Mouse (Mus musculus) natural killer cell, adult 2 months (primary cell): ENCODE measurements at regions not wholly inside any gene's neighbourhood (a gene's known extent, or its start where the extent isn't known, plus 50 kb on each side); places are given as distances from the start of the nearest gene placed in this dataset.
"Not testable (repeated sequence)": the region's sequence is repeated elsewhere in the genome, so short reads cannot be mapped to it uniquely, and the experiment has no call there.

ENCODE experiments used
- DNase-seq, 2 experiments: peaks; one replicate each; pipeline ENCODE4 v3.0.0; 2022; ENCODE audit warnings: low spot score in 2 of 2

DNA sequence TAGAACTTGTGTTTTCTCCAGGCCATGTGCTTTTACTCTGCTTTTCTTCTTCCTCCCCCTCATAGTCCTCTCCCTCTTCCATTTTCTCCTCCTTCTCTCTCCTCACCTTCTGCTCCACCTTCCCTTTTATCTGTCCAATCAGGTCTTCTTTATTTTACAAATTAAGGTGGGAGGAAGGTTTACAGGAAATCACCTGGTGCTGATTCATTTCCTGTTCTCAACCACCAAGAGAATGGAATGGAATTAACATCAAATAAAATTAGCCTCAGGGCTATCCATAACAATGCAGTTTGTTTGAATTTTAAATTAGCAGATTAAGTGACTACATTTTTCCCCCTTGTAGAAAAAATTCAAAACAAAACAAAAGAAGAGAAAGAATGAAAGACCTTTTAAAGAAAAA, 414.3 kb upstream of the Slc39a10 start:
- DNase-seq = no peak

DNA sequence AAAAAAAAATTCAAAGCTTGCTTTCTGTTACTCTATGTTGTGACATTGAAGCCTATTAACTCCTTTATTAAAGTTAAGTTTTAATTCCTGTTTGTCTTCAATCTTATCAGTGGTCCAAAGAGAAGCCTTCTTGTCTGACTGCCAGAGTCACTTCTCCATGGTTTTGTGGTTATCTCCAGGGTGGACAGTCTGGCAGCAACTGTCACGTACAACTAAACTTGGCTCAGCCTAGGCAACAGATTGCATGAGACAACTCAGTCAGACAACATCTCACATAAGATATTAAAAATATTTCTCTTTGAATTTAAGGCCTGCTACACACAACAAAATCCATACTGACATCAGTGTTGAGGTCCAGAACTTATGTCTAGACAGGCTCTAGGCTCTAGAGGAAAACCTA, 406.7 kb upstream of the Slc39a10 start:
- DNase-seq = no peak

DNA sequence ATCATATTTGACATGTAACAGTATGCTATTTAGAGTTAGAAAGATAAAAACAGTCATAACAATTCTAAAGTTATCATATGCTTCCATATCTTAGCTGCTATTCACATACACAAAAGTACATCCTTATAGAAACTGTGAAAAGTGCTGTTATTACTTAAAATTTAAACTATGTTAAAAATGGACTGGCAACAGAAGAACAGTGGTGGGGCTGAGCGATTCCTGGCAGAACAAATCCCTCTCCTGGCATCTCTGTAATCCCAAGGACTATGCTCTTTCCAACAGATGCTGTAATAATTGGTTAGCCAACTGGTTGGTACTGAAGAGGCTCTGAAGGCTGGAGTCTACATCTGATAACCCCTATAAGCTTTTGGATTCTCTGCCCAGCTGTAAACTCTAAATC, 393.0 kb upstream of the Slc39a10 start:
- DNase-seq = no peak

DNA sequence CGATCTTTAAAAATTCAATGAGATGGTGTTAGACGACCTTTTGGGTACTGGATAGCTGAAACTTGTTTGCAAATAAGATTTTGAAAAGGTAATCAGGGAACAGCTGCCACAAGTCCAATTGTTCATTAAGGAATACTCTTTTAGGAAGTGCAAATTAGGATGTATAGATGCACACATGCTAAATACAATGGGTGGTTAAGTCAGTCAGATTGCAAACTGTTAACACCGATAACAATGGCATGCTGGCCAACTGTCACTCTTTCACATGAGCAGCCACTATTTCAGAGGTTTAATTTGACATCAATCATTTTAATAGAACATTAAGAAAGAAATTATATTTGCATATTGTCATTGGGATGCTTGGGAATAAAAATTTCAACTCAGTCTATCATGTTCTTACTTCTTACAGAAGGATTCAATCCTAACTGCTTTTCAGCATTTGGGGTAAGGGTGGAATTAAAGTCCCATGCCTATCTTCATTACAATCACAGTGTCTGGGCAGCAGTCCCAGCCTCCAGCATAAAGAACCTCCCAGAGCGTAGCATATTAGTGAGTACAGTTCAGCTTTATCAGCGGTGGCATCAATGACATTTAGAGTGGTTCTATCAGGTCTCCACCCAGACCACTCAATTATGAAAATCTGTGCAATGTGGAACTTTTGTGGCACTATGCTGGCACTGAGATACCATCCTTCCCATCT, 385.8 kb upstream of the Slc39a10 start:
- DNase-seq = no peak

DNA sequence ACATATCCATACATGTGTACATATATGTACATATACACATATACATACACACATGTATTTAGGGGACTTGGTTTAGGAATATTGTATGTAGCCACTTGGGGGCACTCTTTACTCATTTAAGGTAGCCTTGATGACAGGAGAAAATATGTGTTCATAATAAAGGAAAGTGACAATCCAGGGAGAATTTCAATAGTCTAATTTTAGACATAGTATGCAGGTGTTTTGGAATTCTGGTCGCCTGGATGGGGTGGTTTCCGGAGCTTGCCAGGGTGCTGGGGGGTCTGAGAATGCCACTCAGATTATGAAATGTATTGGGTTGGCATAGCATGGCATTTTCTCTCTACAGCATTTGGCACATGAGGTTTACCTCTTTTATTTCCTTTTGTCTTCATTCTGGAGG, 385.2 kb upstream of the Slc39a10 start:
- DNase-seq = no peak

DNA sequence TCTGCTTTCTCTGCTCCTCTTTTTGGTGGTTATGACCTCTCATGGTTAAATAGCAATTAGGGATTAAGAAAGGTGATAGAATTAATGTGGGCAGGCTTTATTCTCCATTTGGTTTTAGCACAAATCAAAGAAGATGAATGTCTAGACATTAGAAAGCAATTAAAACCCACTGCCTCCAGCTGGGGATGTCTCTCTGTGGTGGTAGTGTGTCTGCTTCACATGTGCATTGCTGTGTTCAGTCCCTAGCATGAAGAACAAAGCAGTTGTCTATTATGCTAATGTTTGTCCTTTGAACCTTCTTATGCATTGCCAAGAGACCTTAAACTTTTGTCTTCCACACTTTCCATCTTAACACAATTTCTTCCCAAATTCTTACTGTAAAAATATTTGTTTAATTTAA, 379.5 kb upstream of the Slc39a10 start:
- DNase-seq = no peak

DNA sequence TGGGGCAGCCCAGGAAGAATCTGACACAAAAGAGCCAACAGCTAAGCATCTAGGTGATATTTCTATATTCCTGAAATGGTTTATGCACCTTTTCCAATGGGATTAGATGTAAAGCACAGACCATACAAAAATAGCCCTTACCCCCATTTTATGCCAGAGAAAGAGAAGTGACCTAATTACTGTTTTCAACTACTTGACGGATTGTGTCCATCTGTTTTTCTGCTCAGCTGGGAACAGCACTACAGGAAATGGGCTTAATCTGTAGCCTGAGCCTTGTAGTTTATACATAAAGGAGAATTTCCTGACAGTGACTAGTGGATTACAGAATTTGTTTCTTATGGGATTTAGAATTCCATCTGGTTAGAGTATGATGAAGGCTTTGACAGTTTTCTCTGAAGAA, 371.0 kb upstream of the Slc39a10 start:
- DNase-seq = no peak

DNA sequence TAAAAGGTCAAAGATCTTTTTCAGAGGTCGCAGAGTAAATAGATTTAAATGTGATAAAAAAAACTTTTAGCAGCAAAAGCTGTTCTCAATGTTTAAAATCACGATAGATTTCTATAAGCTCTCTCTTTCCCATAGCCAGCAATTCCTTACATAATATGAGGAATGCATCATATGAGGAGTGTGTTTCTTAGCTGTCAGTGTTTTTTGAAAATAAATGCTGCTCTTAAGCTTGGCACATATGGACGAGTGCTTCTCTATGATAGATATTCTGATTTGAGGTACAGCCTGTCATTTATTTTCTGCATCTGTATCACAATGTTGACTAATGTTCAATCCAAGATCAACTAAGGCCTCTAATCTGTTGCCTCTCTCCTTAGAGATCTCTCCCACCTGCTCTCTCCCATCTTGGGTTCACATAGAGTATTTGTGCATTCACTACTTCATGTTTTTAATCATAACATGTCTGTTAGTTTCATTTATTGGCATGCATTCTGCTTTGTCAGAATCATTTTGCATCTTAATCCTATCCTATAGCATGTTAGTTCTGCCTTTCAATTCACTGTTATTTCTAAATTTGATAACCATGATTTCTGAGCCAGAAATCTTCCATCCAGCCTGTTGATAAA, 369.0 kb upstream of the Slc39a10 start:
- no peak for DNase-seq

DNA sequence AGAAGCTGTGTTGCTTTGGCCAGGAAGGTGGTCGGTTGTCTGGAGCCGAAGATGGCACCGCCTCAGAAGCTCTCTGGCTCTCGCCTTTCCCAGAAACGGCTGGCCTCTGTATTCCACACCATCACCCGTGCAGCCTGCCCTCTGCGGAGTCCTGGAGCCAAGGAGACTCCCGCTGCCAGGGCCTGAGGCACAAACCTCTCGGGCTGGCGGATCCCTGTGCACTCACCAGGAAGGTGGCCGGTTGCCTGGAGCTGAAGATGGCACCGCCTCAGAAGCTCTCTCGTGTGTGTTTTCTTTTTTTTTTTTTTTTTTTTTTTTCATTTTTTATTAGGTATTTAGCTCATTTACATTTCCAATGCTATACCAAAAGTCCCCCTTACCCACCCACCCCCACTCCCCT, 358.1 kb upstream of the Slc39a10 start:
- DNase-seq = not testable (repeated sequence)

DNA sequence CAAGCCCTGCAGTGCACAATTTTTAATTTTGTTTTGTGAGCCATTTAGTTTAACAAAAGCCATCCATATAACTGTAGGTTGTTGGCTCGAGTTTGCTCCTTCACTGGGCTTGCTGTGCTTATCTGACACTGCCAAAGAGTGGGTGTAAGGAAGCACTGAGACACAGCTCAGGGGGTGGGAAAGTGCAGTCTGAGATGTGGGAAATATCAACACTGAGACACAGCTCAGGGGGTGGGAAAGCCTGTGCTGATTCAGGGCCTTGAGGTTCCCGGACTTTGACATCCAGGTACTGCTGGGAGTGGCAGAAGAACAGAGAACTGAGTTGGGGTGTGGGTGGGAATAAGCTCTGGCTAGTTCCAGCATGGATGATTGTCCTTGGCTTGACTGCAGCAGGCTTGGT, 324.4 kb upstream of the Slc39a10 start:
- no peak for DNase-seq

DNA sequence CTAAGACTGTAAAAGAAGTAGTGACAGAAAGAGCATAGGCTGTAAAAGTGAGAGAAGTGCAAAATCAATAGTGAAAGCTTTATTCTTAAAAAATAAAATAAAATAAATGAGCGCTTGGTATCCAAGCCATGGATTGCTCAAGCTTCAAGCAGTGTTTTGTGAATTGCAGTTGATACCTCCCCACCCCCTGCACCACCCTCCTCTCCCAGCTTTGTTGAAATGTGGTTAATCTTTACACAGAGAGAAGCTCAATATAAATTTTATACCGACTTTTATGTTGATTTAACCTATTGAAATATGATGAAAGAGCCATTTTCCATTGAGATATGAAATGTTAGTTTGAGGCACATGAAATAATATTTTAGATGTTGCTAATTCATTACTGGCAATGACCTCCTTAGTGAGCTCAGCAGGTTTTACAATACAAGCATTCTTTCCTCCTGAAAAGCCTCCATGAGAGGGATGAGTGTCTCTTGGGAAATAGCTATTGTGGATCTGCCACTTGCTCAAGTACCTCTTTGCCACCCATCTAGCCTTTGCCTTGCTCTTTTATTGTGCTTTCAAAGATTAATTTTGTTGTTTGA, 323.9 kb upstream of the Slc39a10 start:
- DNase-seq = no peak

DNA sequence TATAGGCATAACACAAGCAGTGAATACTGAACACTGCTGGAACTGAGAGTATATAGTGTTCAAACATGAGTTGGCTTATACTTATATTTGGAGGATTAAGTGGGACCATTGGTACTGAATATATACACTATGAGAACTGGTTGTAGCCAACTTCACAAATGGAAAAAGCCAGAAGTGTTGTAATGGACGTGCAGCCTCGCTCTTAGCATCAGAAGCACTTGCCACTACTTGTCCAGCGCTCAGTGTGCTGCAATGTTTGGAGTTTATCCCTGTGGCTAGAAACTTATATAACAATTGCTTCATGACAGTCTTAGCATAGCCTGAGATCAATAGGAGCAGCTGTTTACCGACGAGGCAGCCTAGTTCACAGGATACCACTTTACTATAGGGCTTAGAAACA, 320.8 kb upstream of the Slc39a10 start:
- DNase-seq = no peak

DNA sequence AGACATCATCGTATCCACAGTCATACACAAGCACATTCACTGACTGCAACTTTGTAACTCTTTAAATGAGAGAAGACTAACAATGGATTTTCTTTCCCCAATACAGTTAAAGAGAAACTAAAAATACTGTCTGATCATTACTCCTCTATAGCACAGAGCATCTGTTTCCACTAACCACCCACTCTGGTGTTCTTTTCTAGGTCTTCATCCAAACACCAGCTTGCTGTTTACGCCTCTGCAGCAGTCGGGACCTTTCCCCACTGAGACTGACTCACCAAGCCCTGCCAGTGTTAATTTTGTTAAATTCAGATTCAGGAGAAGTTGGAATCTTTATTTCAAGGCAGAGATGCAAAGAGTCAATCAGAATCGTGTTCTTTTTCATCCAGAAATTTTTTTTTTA, 300.3 kb upstream of the Slc39a10 start:
- no peak for DNase-seq

DNA sequence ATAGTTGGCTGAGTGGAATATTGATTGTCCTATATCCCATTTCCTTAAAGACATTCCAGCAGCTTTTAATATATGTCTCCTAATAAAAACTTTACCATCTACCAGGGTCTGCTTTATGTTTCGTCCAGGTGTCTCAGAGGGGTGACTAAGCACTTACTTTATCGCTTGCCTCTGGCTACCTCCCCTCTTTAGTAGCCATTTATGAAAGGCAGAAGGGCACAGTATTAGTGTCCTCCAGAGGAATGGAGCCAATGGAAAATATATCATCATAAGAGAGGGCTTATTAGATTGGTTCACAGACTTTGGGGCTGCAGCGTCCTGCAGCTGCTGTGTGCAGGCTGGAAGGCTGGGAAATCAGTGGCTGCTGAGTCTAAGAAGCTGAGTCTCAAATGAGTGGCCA, 271.8 kb upstream of the Slc39a10 start:
- DNase-seq = no peak

DNA sequence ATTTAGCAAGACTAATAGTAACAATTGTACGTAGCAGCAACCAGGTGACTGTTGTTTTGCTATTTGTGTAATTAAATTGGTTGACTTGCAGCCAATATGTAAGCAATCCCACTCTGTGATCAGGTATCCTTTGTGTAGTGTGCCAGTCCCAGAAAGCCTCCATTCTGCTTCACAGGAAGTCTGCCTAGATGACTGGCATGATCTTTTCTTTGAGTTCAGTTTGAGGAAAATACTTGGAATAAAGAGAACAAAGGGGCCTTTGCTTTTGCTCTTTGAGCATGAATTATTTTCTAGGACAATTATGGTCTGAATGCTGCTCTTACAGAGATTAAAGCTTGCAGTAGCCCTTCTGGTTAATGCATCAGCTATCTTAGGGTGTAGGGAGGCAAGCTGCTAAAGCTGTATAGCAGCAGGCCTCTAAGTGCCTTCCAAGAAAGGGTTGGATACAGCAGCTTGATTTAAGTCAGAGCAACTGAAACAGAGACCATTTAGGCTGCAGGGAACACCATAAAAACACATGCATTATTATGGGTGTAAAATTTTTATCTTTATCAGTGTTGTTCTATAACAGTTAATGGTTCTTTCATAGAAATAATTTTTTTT, 271.3 kb upstream of the Slc39a10 start:
- no peak for DNase-seq

DNA sequence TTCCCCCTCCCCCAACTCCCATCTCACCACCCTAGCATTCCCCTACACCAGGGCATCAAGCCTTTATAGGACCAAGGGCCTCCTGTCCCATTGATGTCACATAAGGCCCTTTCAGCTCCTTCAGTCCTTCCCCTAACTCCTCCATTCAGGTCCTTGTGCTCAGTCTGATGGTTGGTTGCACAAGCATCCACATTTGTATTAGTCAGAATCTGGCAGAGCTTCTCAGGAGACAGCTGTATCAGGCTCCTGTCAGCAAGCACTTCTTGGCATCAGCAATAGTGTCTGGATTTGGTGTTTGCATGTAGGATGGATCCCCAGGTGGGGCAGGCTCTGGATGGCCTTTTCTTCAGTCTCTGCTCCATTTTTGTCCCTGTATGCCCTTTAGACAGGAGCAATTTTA, 237.4 kb upstream of the Slc39a10 start:
- not testable (repeated sequence) for DNase-seq

DNA sequence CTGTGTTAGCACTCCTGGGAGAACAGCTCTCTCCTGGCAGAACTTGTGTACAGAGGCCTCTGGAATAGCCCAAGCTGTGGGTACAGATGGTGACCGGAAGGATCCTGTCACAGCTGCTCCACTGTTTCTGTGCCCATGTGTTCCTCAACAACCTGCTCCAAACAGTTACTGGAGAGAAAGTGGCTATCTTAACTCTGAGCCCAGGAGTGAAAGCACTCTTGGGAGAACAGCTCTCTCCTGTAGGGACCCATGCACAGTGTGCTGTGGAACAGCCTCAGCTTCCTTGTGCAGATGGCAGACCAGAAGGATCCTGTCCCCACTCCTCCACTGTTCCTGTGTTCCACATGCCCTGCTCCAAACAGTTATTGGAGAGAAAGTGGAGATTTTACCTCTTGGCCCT, 227.0 kb upstream of the Slc39a10 start:
- no peak for DNase-seq

DNA sequence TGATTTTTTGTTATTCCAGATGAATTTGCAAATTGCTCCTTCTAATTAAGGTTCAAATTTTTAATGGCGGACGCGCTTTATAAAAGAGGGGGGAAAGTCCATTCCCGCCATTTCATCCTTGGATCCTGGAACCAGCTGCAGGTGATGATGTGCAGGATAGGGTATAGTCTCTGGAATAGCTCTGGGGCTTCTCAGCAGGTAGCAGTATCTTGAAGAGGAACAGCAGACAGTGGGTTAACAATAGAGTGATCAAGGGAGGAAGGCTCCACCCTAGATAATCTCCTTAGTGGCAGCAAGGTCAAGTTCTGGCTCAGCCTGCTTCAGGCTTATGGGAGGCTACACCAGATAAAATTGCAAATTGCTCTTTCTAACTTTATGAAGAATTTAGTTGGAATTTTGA, 224.0 kb upstream of the Slc39a10 start:
- not testable (repeated sequence) for DNase-seq

DNA sequence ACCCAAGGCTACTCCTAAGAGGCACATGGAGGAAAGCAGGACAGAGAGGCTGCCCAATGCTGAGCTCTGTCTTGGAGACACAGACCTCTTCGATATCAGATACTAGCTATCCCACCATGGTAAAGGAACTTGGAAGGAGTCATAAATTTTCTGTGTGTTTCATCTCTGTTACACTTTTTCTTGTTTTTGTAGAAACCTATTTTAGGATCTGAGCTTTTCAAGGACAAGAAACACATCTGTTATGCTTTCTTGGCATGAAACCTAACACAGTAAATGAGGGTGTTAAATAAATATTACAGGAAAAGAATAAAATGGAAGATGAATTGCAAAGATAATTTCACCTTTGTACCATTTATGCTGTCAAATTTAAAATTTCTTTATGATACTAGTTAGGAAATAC, 219.8 kb upstream of the Slc39a10 start:
- no peak for DNase-seq

DNA sequence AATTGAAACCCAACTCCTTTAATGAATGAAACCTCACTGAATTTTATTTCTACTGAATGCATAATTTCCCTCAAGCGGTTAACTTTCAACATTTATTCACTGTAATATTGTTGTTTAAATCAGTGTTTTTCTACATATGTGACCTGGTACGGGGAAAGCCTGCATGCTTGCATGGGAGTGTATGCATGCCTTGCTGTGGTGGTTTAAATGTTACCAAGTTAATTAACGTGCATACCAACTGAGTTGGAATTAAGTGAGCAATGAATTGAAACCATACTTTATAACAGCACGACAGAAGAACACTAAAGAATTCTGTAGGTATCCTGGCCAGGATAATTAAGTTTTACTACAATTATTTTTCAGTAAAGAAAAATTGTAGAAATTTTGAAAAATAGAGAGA, 211.4 kb upstream of the Slc39a10 start:
- DNase-seq = no peak

DNA sequence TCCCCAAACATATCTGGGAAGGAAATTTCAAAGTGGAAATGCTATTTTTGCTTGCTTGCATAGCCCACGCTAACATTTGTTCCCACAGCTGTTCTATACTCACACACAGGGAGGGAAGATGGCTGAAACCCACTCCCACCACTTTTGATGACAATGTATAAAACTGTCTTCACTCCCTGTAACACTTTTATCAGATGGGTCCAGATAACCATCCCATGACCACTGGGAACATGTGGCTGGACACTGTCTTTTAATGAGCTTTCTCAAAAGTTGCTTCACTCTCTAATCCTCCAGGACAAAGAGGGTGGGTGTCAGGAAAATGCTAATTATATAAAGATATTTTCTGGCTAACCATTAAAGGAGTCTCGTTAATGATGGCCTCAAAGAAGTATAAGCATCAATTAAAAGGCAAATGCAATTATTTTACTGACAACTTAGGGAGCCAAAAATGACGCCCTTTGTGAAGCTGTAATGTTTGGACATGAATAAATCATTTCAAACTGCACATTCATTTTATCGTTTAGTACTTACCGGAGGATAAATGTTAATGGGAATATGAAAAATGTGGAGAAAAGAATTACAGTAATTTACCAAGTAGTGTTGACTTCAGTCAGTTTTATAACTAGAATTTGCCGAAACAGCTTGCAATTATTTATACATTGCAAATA, 210.8 kb upstream of the Slc39a10 start:
- no peak for DNase-seq
